8 mouse cellular contexts compared by ENCODE assay signal in genomic region chr8:70041885-70042546, GRCm38 (mm10). TPM values are rescaled to one million over a fixed set of nuclear protein-coding genes. Genes with fewer than 3 reads are reported as not detected.
DNase-seq lines count a peak whose midpoint lies in the region; ATAC-seq and TF ChIP-seq lines count a peak whose summit lies in the region.

No protein-coding gene starts in this region.

- peak overlapping the region; percentile 98 for H3K9ac ChIP-seq in embryonic facial prominence, embryonic 13.5 days
- H3K9ac ChIP-seq in hindbrain, embryonic 12.5 days: peak overlapping the region; percentile 97
- H3K9ac ChIP-seq in liver, embryonic 11.5 days (ENCODE audit: low read depth, low read length): peak overlapping the region; percentile 98

- ATAC-seq in cerebellum, adult (ENCODE audit: insufficient number of reproducible peaks, low FRiP score, low TSS enrichment): no peak
- peak; percentile 29 for ATAC-seq in embryonic facial prominence, embryonic 13.5 days (ENCODE audit: insufficient number of reproducible peaks, insufficient read depth, low FRiP score, low TSS enrichment, low read depth)
- peak; percentile 42 for ATAC-seq in hindbrain, embryonic 12.5 days (ENCODE audit: low FRiP score)
- 0 out of 2 replicates have a peak, but pooled peaks have one; percentile 16 for ATAC-seq in liver, embryonic 11.5 days (replicated peaks; ENCODE audit: low FRiP score)

- H3K27me3 ChIP-seq in cerebellum, adult 2 months (ENCODE audit: control insufficient read depth, insufficient read depth, low read length): no peaks in the 10 kb centered on the region
- H3K27me3 ChIP-seq in embryonic facial prominence, embryonic 13.5 days: no peaks in the 10 kb centered on the region
- no peaks in the 10 kb centered on the region for H3K27me3 ChIP-seq in hindbrain, embryonic 12.5 days
- H3K27me3 ChIP-seq in liver, embryonic 11.5 days (replicated peaks; ENCODE audit: control insufficient read depth, insufficient read depth, low read length): no peaks in the 10 kb centered on the region
- H3K27me3 ChIP-seq in myocyte (ENCODE audit: control insufficient read depth, insufficient read depth, insufficient read length): no peaks in the 10 kb centered on the region

- TF ChIP-seq CTCF in cerebellum, adult 2 months (IDR thresholded peaks at IDR 0.05; ENCODE audit: borderline replicate concordance, insufficient read depth, low read depth, low read length): no peak

- H3K4me1 ChIP-seq in cerebellum, adult 2 months (ENCODE audit: control insufficient read depth, insufficient read depth, low read length): peaks cover 15% of the 10 kb centered on the region; the same call in 1 of the 2 replicates
- peaks cover 32% of the 10 kb centered on the region for H3K4me1 ChIP-seq in embryonic facial prominence, embryonic 13.5 days
- H3K4me1 ChIP-seq in hindbrain, embryonic 12.5 days: peaks cover 39% of the 10 kb centered on the region
- H3K4me1 ChIP-seq in liver, embryonic 11.5 days (replicated peaks; ENCODE audit: control insufficient read depth, insufficient read depth, low read length): peaks cover 41% of the 10 kb centered on the region

- H3K79me2 ChIP-seq in myocyte (ENCODE audit: control insufficient read depth, insufficient read depth): peaks cover 95% of the 10 kb centered on the region

- H3K4me2 ChIP-seq in embryonic facial prominence, embryonic 13.5 days: peak overlapping the region; percentile 97
- peak overlapping the region; percentile 98 for H3K4me2 ChIP-seq in hindbrain, embryonic 12.5 days (replicated peaks)
- peak overlapping the region; percentile 75 for H3K4me2 ChIP-seq in liver, embryonic 11.5 days
- H3K4me2 ChIP-seq in myocyte (ENCODE audit: low read depth): peak overlapping the region; percentile 96

- TF ChIP-seq POLR2A in cerebellum, adult 2 months (IDR thresholded peaks at IDR 0.05; ENCODE audit: borderline replicate concordance, insufficient read depth, low read length): no peak
- TF ChIP-seq POLR2A in myocyte (IDR thresholded peaks at IDR 0.05; ENCODE audit: insufficient read length, low read depth): no peak

- peak overlapping the region; percentile 54 for H3ac ChIP-seq in myocyte (ENCODE audit: control insufficient read depth, insufficient read length)

- 1% methylated on average over 47 of the region's 47 CpGs for whole genome bisulfite sequencing in cerebellum, adult 2 months
- WGBS in embryonic facial prominence, embryonic 13.5 days: under 1% methylated on average over 46 of the region's 47 CpGs
- under 1% methylated on average over 47 of the region's 47 CpGs for WGBS in hindbrain, embryonic 12.5 days
- WGBS in liver, embryonic 11.5 days: under 1% methylated on average over 47 of the region's 47 CpGs

- peak overlapping the region; percentile 74 for H3K27ac ChIP-seq in cerebellum, adult 2 months (ENCODE audit: insufficient read depth, low read length)
- H3K27ac ChIP-seq in embryonic facial prominence, embryonic 13.5 days: peak overlapping the region; percentile 86
- peak overlapping the region; percentile 82; the same call in 1 of the 2 replicates for H3K27ac ChIP-seq in hindbrain, embryonic 12.5 days
- H3K27ac ChIP-seq in liver, embryonic 11.5 days (ENCODE audit: low read depth, low read length): peak overlapping the region; percentile 54

- 0 out of 2 replicates have a peak, but pooled peaks cover 3% of the 10 kb centered on the region for H3K36me3 ChIP-seq in embryonic facial prominence, embryonic 13.5 days
- no peaks in the 10 kb centered on the region for H3K36me3 ChIP-seq in hindbrain, embryonic 12.5 days
- no peaks in the 10 kb centered on the region for H3K36me3 ChIP-seq in liver, embryonic 11.5 days (ENCODE audit: control insufficient read depth, insufficient read depth, low read length)
- no peaks in the 10 kb centered on the region for H3K36me3 ChIP-seq in myocyte (ENCODE audit: control insufficient read depth, insufficient read depth)

- peak overlapping the region; percentile 93 for H3K4me3 ChIP-seq in cerebellum, adult 2 months (replicated peaks; ENCODE audit: insufficient read depth, low read depth, low read length)
- peak overlapping the region; percentile 96 for H3K4me3 ChIP-seq in embryonic facial prominence, embryonic 13.5 days
- H3K4me3 ChIP-seq in hindbrain, embryonic 12.5 days: peak overlapping the region; percentile 99
- H3K4me3 ChIP-seq in liver, embryonic 11.5 days (ENCODE audit: low read depth, low read length): peak overlapping the region; percentile 99
- peak overlapping the region; percentile 89 for H3K4me3 ChIP-seq in myocyte

- no peaks in the 10 kb centered on the region for H3K9me3 ChIP-seq in embryonic facial prominence, embryonic 13.5 days
- no peaks in the 10 kb centered on the region for H3K9me3 ChIP-seq in hindbrain, embryonic 12.5 days (replicated peaks)
- H3K9me3 ChIP-seq in liver, embryonic 11.5 days (ENCODE audit: control insufficient read depth, low read length): no peaks in the 10 kb centered on the region

- no peak for DNase-seq in cerebellum, adult 2 months
- peak; percentile 36 for DNase-seq in 3T3-L1 (ENCODE audit: low read depth, low spot score)
- DNase-seq in liver, embryonic 11.5 days (ENCODE audit: low spot score): peak; percentile 39
- peak; percentile 73 for DNase-seq in thymus, postnatal 4 days

TF ChIP-seq in myocyte, 11 proteins besides CTCF, POLR2A, EP300 and RAD21:
- TF ChIP-seq TCF3 (IDR thresholded peaks at IDR 0.05; ENCODE audit: insufficient read length, low read depth) (no peak), MAX (IDR thresholded peaks at IDR 0.05; ENCODE audit: low read depth) (no peak), REST (IDR thresholded peaks at IDR 0.05; ENCODE audit: insufficient read depth, insufficient read length) (no peak), CEBPB (IDR thresholded peaks at IDR 0.05; ENCODE audit: insufficient read depth, poor library complexity, severe bottlenecking) (no peak), USF1 (IDR thresholded peaks at IDR 0.05; ENCODE audit: low read depth) (no peak), TCF12 (IDR thresholded peaks at IDR 0.05; ENCODE audit: insufficient read depth, poor library complexity, severe bottlenecking) (no peak), E2F4 (IDR thresholded peaks at IDR 0.05; ENCODE audit: insufficient read depth) (no peak), MYOD1 (IDR thresholded peaks at IDR 0.05; ENCODE audit: control insufficient read depth in 1 of 3, insufficient read length in 2 of 3, low read depth in 2 of 3) (no peak), MYOG (IDR thresholded peaks at IDR 0.05; ENCODE audit: control insufficient read depth in 1 of 3, insufficient read depth in 1 of 3, insufficient read length in 2 of 3, low read depth in 2 of 3) (no peak), SRF (IDR thresholded peaks at IDR 0.05; ENCODE audit: control insufficient read depth, insufficient read length, low read depth) (no peak), POLR2AphosphoS2 (IDR thresholded peaks at IDR 0.05; ENCODE audit: insufficient read length, low read depth) (no peak)

RNA-seq across cellular contexts. Expression of gene Mau2, which starts 0.5 kb away (rescaled TPM):
- 90.1 and 92.9 TPM in 2 replicates for polyA plus RNA-seq in cerebellum, adult 2 months (2012; rRNA removed)
- polyA plus RNA-seq in embryonic facial prominence, embryonic 13.5 days (2015; fragmentation: Nextera tagmentation; extraction: Ambion mirVana): 60.3 and 63.7 TPM in 2 replicates
- 73.5 and 76.0 TPM in 2 replicates for polyA plus RNA-seq in hindbrain, embryonic 12.5 days (2016; fragmentation: Nextera tagmentation; extraction: Ambion mirVana)
- polyA plus RNA-seq in liver, embryonic 11.5 days (2014; fragmentation: Nextera tagmentation; extraction: Ambion mirVana): 42.1 and 46.5 TPM in 2 replicates
- polyA plus RNA-seq in myocyte (2012; fragmentation: generic; extraction: Trizol): 27.4 TPM

RNA-seq across cellular contexts. Expression of gene Sugp1, which starts 0.6 kb away (rescaled TPM):
- polyA plus RNA-seq in cerebellum, adult 2 months (2012; rRNA removed): 41.7 and 43.6 TPM in 2 replicates
- polyA plus RNA-seq in embryonic facial prominence, embryonic 13.5 days (2015; fragmentation: Nextera tagmentation; extraction: Ambion mirVana): 51.1 and 56.5 TPM in 2 replicates
- 53.7 and 56.0 TPM in 2 replicates for polyA plus RNA-seq in hindbrain, embryonic 12.5 days (2016; fragmentation: Nextera tagmentation; extraction: Ambion mirVana)
- polyA plus RNA-seq in liver, embryonic 11.5 days (2014; fragmentation: Nextera tagmentation; extraction: Ambion mirVana): 30.8 and 32.4 TPM in 2 replicates
- 38.4 TPM for polyA plus RNA-seq in myocyte (2012; fragmentation: generic; extraction: Trizol)

RNA-seq across cellular contexts. Expression of gene Tm6sf2, which starts 30.7 kb away (rescaled TPM):
- 6.9 and 7.3 TPM in 2 replicates for polyA plus RNA-seq in cerebellum, adult 2 months (2012; rRNA removed)
- polyA plus RNA-seq in embryonic facial prominence, embryonic 13.5 days (2015; fragmentation: Nextera tagmentation; extraction: Ambion mirVana): 0.76 and 1.9 TPM in 2 replicates
- 1.0 and 2.2 TPM in 2 replicates for polyA plus RNA-seq in hindbrain, embryonic 12.5 days (2016; fragmentation: Nextera tagmentation; extraction: Ambion mirVana)
- polyA plus RNA-seq in liver, embryonic 11.5 days (2014; fragmentation: Nextera tagmentation; extraction: Ambion mirVana): 0.60 and 0.82 TPM in 2 replicates
- 0.54 TPM for polyA plus RNA-seq in myocyte (2012; fragmentation: generic; extraction: Trizol)

RNA-seq across cellular contexts. Expression of gene Hapln4, which starts 41.2 kb away (rescaled TPM):
- 117 and 124 TPM in 2 replicates for polyA plus RNA-seq in cerebellum, adult 2 months (2012; rRNA removed)
- 0.21 TPM in 1 of 2 replicates, not detected in the other for polyA plus RNA-seq in embryonic facial prominence, embryonic 13.5 days (2015; fragmentation: Nextera tagmentation; extraction: Ambion mirVana)
- 0.34 and 0.81 TPM in 2 replicates for polyA plus RNA-seq in hindbrain, embryonic 12.5 days (2016; fragmentation: Nextera tagmentation; extraction: Ambion mirVana)
- polyA plus RNA-seq in liver, embryonic 11.5 days (2014; fragmentation: Nextera tagmentation; extraction: Ambion mirVana): 0.27 and 0.64 TPM in 2 replicates
- polyA plus RNA-seq in myocyte (2012; fragmentation: generic; extraction: Trizol): 6.0 TPM

RNA-seq across cellular contexts. Expression of gene Gatad2a, which starts 45.8 kb away (rescaled TPM):
- polyA plus RNA-seq in cerebellum, adult 2 months (2012; rRNA removed): 31.9 and 36.9 TPM in 2 replicates
- 35.5 and 35.6 TPM in 2 replicates for polyA plus RNA-seq in embryonic facial prominence, embryonic 13.5 days (2015; fragmentation: Nextera tagmentation; extraction: Ambion mirVana)
- polyA plus RNA-seq in hindbrain, embryonic 12.5 days (2016; fragmentation: Nextera tagmentation; extraction: Ambion mirVana): 53.1 and 54.8 TPM in 2 replicates
- polyA plus RNA-seq in liver, embryonic 11.5 days (2014; fragmentation: Nextera tagmentation; extraction: Ambion mirVana): 72.6 and 75.3 TPM in 2 replicates
- 46.7 TPM for polyA plus RNA-seq in myocyte (2012; fragmentation: generic; extraction: Trizol)

Comparison
In these comparisons a context has a peak if more than half of its experiments do, and no peak if none do; other contexts are left out.
1. DNase-seq: peak in 3T3-L1 (single experiment), liver, embryonic 11.5 days (single experiment) and thymus, postnatal 4 days (single experiment); none in cerebellum, adult 2 months (0 of 2).
2. Peak in every context shown above with its lines, with median percentiles within 50 percentile points of each other: H3K27ac ChIP-seq, H3K4me3 ChIP-seq, H3K4me2 ChIP-seq and H3K9ac ChIP-seq.